Mouse (Mus musculus) G1E (cell line): Measurements from ENCODE around the gene Pld2. TPM values are rescaled to one million over a fixed set of nuclear protein-coding genes. Genes with fewer than 3 reads are reported as not detected.

Experiments used
- ATAC-seq: 2 replicates; pipeline ENCODE4 v1.8.0; 2016; ENCODE audit warnings: mild to moderate bottlenecking; ENCODE audit not compliant: insufficient number of reproducible peaks, poor library complexity, low FRiP score, severe bottlenecking; ENCODE audit errors: extremely low read depth
- DNase-seq: peaks from one replicate; pipeline ENCODE4 v3.0.0; 2012; ENCODE audit warnings: low spot score
- H3K27me3 ChIP-seq: 2 replicates; pipeline ENCODE4 v1.6.1; 2012; ENCODE audit warnings: mild to moderate bottlenecking, low read length, inconsistent platforms; ENCODE audit not compliant: insufficient read depth
- H3K36me3 ChIP-seq: replicated peaks from 2 replicates; pipeline ENCODE3; 2012; ENCODE audit warnings: mild to moderate bottlenecking, inconsistent platforms
- H3K4me1 ChIP-seq: 2 replicates; pipeline ENCODE4 v1.6.1; 2012; ENCODE audit warnings: low read depth, low read length, inconsistent platforms, mixed read lengths; ENCODE audit not compliant: insufficient read depth
- H3K4me3 ChIP-seq: 2 replicates; pipeline ENCODE4 v1.5.1; 2012; ENCODE audit warnings: low read depth, mild to moderate bottlenecking, inconsistent platforms, low read length, moderate library complexity, mixed read lengths
- H3K9me3 ChIP-seq: replicated peaks from 2 replicates; pipeline ENCODE4 v1.6.1; 2012; ENCODE audit warnings: inconsistent platforms
- CTCF ChIP-seq: IDR thresholded peaks from 2 replicates; pipeline ENCODE4 v1.5.1; 2012; ENCODE audit warnings: low read depth, low read length, inconsistent platforms, mixed read lengths
- GATA1 ChIP-seq: IDR thresholded peaks from 2 replicates; pipeline ENCODE4 v1.6.1; 2012; ENCODE audit warnings: borderline replicate concordance, low read length, inconsistent platforms, mixed read lengths
- GATA2 ChIP-seq: IDR thresholded peaks from 2 replicates; pipeline ENCODE4 v1.6.1; 2012; ENCODE audit warnings: low read depth, low read length, inconsistent platforms, borderline replicate concordance
- POLR2AphosphoS5 ChIP-seq: IDR thresholded peaks from 2 replicates; pipeline ENCODE4 v1.6.1; 2012; ENCODE audit warnings: low read depth, low read length, inconsistent platforms; ENCODE audit not compliant: insufficient replicate concordance
- TAL1 ChIP-seq: conservative IDR thresholded peaks from 2 replicates; pipeline ENCODE4 v1.6.1; 2012; ENCODE audit warnings: low read depth, low read length, inconsistent platforms, mixed read lengths
- polyA plus RNA-seq: library from polyadenylated mRNA; stranded (reverse); fragments of >175 nt; gene quantifications from 2 replicates; pipeline ENCODE4 v1.2.3, GENCODE M21; 2012
- total RNA-seq, 2 experiments: library from RNA; stranded (forward) in 1 of 2; stranded (reverse) in 1 of 2; fragments of 200-1000 nt in 1 of 2; fragments of >200 nt in 1 of 2; fragmentation: Nextera tagmentation in 1 of 2; gene quantifications; 2 replicates each; pipeline ENCODE4 v1.2.3; 2014 to 2017

The Pld2 gene
- total and polyA plus RNA-seq, 3 experiments, result 0.05 TPM; not detected in 2

- DNase-seq (no peak), ATAC-seq (no peak)
- Histone ChIP-seq H3K4me1 (peaks cover 76% of the 10 kb centered on the region), H3K4me3 (peak overlapping the region; percentile 22; the same call in 1 of the 2 replicates), H3K27me3 (no peaks in the 10 kb centered on the region), H3K9me3 (no peaks in the 10 kb centered on the region), H3K36me3 (peaks cover 61% of the 10 kb centered on the region)
- no peak for TF ChIP-seq TAL1
- no peak for TF ChIP-seq POLR2AphosphoS5
- no peak for TF ChIP-seq GATA1
- TF ChIP-seq CTCF, result no peak
- no peak for TF ChIP-seq GATA2
Measured at GRCm38 (mm10) chr11:70571641-70572040, 31.8 kb downstream of the Pld2 start.

- no peaks in the 10 kb centered on the region for H3K27me3 ChIP-seq
- H3K4me1 ChIP-seq, result peaks cover 75% of the 10 kb centered on the region
- DNase-seq (peak; percentile 19), ATAC-seq (peak; percentile 48; the same call in 1 of the 2 replicates)
- H3K4me3 ChIP-seq, result peak overlapping the region; percentile 22; the same call in 1 of the 2 replicates
- no peaks in the 10 kb centered on the region for H3K9me3 ChIP-seq
- peaks cover 60% of the 10 kb centered on the region for H3K36me3 ChIP-seq
- TF ChIP-seq GATA2 (no peak), GATA1 (no peak), TAL1 (peak; percentile 55)
Measured at GRCm38 (mm10) chr11:70572348-70572902, 32.6 kb downstream of the Pld2 start.

- H3K4me1 ChIP-seq, result peaks cover 63% of the 10 kb centered on the region
- H3K36me3 ChIP-seq, result peaks cover 58% of the 10 kb centered on the region
- DNase-seq (no peak), ATAC-seq (no peak)
- TF ChIP-seq CTCF (no peak), POLR2AphosphoS5 (no peak), TAL1 (no peak), GATA2 (no peak), GATA1 (no peak)
- no peaks in the 10 kb centered on the region for H3K9me3 ChIP-seq
- no peak overlapping the region for H3K4me3 ChIP-seq
- no peaks in the 10 kb centered on the region for H3K27me3 ChIP-seq
Measured at GRCm38 (mm10) chr11:70573872-70574271, 34.0 kb downstream of the Pld2 start.

GRCm38 (mm10) chr11:70577201-70577600, 37.3 kb downstream of the Pld2 start:
- DNase-seq (no peak), ATAC-seq (no peak)
- Histone ChIP-seq H3K4me1 (peaks cover 48% of the 10 kb centered on the region), H3K36me3 (peaks cover 68% of the 10 kb centered on the region), H3K27me3 (no peaks in the 10 kb centered on the region), H3K4me3 (no peak overlapping the region), H3K9me3 (no peaks in the 10 kb centered on the region)
- TF ChIP-seq TAL1, result no peak
- TF ChIP-seq POLR2AphosphoS5, result no peak
- no peak for TF ChIP-seq GATA1
- TF ChIP-seq CTCF, result no peak
- TF ChIP-seq GATA2, result no peak

- no peaks in the 10 kb centered on the region for H3K9me3 ChIP-seq
- no peak for ATAC-seq
- peaks cover 33% of the 10 kb centered on the region for H3K4me1 ChIP-seq
- H3K36me3 ChIP-seq, result peaks cover 72% of the 10 kb centered on the region
- H3K27me3 ChIP-seq, result no peaks in the 10 kb centered on the region
- H3K4me3 ChIP-seq, result no peak overlapping the region
- TF ChIP-seq TAL1, result no peak
- no peak for TF ChIP-seq GATA1
- no peak for TF ChIP-seq GATA2
- TF ChIP-seq CTCF, result no peak
- DNase-seq, result no peak
Measured at GRCm38 (mm10) chr11:70578962-70579361, 39.1 kb downstream of the Pld2 start.

GRCm38 (mm10) chr11:70579710-70580357, 40.0 kb downstream of the Pld2 start:
- Histone ChIP-seq H3K9me3 (no peaks in the 10 kb centered on the region), H3K27me3 (no peaks in the 10 kb centered on the region), H3K36me3 (peaks cover 76% of the 10 kb centered on the region), H3K4me1 (peaks cover 32% of the 10 kb centered on the region), H3K4me3 (no peak overlapping the region)
- TF ChIP-seq TAL1, result no peak
- no peak for TF ChIP-seq GATA2
- no peak for TF ChIP-seq CTCF
- TF ChIP-seq POLR2AphosphoS5, result no peak
- no peak for TF ChIP-seq GATA1
- DNase-seq, result no peak
- ATAC-seq, result no peak

- no peak for ATAC-seq
- Histone ChIP-seq H3K9me3 (no peaks in the 10 kb centered on the region), H3K4me3 (no peak overlapping the region), H3K36me3 (peaks cover 76% of the 10 kb centered on the region), H3K27me3 (no peaks in the 10 kb centered on the region), H3K4me1 (peaks cover 32% of the 10 kb centered on the region)
- TF ChIP-seq CTCF, result no peak
- no peak for TF ChIP-seq GATA1
- no peak for TF ChIP-seq TAL1
- no peak for TF ChIP-seq GATA2
- TF ChIP-seq POLR2AphosphoS5, result no peak
- no peak for DNase-seq
Measured at GRCm38 (mm10) chr11:70580358-70580720, 40.5 kb downstream of the Pld2 start.
